Mouse (Mus musculus) thymus, postnatal 10 days (tissue): ENCODE measurements around the gene Usp7.

ENCODE experiments used
- DNase-seq, 2 experiments: peaks; one replicate each; pipeline ENCODE4 v3.0.0; 2021; ENCODE audit warnings: low spot score in 2 of 2

Usp7 gene

DNA sequence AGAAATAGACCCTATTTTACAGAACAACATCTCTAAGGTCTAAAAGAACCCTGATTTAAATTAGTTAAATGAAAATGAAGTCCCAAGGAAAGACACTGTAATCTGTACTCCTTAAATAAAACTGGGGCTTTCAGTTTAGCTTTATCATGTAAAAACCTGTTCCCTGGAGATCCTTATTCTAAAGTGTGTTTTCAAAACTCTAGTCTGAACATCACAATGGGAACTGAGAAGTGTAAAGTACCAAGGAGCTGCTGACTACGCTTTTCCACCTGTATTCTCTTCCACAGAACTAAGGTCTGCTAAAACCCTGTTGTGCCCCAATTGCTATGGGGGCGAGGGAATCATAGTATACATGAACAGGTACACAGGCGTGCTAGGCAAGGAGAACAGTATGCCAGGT, 68.1 kb downstream of the Usp7 start:
- no peak for DNase-seq

DNA sequence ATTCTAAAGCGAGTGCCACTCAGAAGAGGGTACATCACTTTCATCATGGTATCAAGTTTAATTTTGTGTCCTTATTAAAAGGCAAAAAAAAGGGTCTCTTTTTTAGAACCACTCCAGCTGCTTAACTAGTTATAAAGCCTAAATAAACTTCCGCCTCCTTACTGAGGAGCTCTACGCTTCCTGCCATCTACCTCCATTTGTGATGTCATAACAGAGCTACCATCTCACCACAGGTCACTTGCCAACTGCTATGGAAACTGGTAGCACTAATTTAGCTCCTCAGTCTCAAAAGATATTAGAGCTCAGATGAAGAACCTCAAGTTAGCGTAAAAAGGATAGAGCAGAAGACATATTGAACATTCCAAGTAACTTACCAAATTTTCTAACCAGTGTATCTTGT, 71.7 kb downstream of the Usp7 start:
- DNase-seq = no peak

DNA sequence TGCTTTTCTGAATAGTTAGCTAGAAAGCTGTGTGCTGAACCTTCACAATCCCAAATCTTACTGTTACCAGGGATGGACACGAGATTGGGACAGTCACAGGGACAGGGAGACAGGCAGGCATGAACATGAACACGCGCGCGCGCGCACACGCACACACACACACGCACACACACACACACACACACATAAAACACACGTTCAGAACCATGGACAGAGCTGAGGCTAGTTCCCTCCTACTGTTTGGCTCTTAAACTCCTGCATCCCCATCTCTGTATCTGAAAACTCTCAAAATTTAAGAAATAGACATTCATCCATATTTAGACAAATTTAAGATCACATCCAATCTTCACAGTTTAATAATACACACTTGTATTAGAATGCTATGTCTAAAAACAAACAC, 74.4 kb downstream of the Usp7 start:
- no peak for DNase-seq

DNA sequence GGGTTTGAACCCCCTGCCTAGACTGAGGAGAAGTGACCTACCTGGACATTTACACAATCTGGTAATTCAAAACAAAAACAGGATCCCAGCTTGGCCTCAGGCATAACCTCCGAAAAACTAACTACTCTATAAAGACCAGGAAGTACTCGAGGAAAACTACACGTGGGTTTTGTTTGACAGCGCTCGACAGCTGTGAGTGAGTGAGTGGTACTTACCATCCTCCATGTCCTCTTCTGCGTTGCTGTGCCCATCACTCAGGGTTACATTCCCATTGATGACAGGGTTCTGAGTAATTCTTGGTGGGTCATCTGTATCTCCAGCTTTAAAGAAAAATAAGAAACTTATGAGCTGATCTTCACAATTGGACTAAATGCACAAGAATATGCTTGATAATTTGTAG, 75.8 kb downstream of the Usp7 start:
- DNase-seq = no peak

DNA sequence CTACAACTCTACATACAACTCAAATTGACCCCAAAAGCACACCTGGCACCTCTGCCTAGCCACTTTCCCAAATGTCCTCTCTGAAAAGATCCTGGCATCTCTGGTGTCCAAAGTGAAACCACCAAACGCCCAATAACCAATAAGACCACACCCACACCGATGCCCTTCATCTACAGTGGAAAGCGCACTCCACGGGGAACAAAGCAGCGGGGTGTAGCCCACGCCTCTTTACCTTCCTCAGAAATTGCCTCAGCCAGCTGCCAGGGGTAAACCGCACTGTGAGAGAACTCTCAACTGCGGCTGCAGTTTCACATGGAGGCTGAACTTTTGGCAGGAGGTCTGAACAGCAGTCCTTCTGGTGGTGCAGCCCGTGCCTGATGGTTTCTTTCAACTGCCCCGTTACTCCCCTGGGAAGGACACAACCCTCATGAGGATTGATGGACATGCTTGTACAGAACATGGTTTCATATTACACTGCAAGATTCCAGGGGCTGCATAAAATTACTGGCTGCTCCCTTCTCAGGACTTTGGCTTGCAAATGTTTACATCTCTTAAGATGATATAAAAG, 76.5 kb downstream of the Usp7 start:
- no peak for DNase-seq

GRCm38 (mm10) chr16:8714851-8715250, 77.3 kb downstream of the Usp7 start:
- DNase-seq = no peak

DNA sequence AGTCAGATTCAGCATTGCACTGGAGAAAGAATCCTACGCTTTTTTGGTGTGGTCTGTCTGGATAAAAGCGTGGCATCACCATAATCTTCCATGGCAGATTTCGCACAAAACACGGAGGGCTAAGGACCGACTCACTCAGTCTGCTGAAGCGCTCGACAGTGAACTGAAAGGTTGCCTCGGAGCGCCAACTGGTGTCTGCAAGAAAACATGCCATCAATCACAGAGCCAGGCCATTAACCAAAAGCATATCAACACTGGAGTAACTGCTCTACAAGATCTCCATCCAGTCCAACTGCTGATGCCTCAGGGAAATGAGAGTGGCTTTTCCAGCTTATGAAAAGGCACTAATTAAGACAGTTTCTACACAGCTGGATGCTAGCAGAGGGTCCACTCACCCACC, 80.1 kb downstream of the Usp7 start:
- DNase-seq = no peak

GRCm38 (mm10) chr16:8700586-8700985, 91.5 kb downstream of the Usp7 start:
- no peak for DNase-seq

GRCm38 (mm10) chr16:8699556-8699955, 92.6 kb downstream of the Usp7 start:
- no peak for DNase-seq

- DNase-seq = no peak
Observed at GRCm38 (mm10) chr16:8691206-8691605, 100.9 kb downstream of the Usp7 start.

DNA sequence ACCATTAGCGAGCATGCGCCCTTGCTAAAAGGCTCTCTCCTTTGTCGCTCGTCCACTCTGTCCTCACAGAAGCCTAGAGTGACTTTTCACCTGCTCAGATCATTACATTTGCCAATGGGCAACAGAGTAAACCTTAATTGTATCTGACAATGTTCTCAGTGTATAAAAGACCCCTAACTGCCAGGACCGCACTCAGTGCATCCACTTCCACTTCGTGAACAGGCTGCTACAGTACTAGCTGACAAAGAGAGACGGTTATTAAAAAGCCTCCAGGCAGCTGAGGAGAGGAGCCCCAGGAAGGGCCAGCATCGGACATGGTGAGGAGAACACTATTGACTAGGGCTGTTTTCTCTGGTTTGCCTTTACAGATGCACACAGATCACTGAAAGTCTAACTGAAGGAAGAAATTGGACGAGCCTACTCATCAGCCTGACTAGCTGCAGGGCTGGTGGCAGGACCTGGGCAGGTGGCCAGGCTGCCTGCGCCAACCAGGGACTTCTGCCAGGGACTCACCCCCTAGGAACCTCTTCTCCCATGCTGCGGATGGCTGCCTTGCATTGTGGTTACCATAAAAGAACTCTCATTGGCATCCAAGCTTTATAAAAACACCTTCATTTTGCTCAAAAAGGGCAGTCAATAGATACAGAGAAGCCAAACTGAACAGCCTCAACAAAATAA, 102.0 kb downstream of the Usp7 start:
- DNase-seq = no peak

- no peak for DNase-seq
Observed at GRCm38 (mm10) chr16:8687559-8688112, 104.5 kb downstream of the Usp7 start.

DNA sequence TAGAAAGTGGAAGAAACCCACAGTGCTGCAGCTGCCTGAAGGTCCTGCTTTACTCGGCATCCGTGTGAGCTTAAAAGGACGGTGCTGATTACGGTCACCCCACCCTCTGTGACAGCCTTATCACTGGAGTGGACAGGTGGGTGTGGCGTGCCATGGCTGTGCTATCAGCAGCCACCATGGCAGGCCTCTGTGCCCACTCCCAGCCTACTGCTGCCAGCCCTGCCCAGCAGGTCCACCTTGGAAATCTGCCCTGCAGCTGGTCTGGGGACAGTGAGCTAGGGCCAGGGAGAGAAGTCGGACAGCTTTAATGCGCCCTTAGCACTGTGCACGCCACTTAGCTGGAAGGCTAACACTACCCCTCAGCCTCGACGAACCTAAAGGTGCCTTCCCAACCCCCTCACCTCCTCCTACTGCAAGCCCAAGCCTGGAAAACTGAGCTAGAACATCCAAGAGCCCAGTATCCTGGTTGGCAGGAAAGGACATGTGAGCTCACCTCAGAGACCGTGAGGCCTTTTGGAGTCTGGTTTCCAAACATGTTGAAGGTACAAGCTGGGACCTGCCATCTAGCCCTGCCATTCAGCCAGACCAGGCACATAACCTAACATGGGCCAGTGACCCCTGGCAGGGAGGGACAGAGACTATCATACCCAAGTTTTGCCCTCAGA, 105.1 kb downstream of the Usp7 start:
- DNase-seq = no peak

DNA sequence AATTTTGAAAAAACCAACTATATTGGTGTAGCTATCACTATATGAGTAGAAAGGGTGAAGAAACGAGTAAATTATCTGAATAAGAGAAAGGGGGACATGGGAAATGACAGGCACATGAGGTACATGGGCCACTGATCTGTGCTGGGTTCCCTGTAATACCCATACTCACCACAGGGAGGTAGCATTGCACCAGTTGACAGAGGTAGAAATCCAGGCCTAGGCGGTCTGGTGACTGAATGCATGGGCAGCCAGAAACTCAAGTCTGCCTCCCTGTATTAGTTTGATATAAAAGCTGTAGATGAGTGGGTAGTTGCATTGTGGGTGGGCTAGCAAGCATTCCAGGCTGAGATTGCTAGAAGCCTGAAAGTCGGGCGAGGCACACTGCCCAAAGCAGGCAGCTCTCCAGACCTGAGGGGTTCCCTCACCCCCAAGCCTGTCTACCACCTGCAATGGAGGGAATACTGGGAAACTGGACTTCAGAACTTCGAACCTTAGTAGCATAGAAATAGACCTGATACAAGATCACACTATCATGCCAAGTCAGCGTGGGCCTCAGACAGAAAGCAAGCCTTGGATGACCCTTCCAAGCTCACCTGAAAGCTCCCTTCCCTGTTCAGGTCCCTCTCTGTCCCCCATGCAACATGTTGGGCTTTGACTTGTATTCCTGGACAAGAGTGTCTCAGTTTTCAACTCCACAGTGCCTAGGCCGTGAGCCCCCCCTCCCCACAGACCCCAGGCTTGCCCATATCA, 105.8 kb downstream of the Usp7 start:
- DNase-seq = peak; percentile 60 to 80

DNA sequence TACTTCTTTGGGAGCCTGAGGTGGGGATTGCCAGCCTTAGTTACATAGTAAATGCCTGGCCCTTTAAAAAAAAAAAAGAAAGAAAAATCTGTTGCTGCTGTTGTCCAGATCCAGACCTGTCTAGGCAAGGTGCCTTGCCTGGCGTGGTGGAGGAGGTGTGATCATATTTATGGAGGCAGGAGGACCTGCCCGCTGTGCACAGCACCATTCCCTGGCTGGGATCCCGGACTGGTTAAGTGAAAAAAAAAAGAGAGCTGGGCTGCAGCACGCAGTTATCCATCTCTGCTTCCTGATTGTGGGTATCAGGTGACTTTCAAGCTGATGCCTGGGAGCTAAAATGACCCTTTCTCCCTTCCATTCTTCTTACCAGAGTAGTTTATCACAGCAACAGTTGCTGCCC, 107.0 kb downstream of the Usp7 start:
- DNase-seq = no peak

DNA sequence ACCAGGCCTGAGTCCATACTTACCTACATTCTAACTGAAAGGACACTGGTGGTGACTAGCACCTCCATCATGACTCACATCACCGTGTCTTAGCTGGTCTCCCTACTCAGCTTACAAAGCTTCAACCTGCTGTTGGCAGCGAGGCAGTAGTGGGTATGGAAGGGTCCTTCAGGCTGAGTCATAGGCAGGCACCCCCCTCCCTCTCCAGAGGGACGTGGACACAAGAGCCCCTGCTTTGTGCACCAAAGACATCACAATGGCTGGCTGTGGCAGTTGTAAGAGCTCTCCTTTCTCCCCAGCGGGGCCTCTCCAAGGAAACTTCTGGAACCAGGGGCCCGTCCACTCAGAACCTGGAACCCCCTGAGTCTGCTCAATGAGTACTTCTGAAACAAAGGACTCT, 111.6 kb downstream of the Usp7 start, which contains the start of gene Gm5767:
TSS of gene Gm5767 (plus strand) at position 301 of the 400 bp plus-strand sequence.
- no peak for DNase-seq

DNA sequence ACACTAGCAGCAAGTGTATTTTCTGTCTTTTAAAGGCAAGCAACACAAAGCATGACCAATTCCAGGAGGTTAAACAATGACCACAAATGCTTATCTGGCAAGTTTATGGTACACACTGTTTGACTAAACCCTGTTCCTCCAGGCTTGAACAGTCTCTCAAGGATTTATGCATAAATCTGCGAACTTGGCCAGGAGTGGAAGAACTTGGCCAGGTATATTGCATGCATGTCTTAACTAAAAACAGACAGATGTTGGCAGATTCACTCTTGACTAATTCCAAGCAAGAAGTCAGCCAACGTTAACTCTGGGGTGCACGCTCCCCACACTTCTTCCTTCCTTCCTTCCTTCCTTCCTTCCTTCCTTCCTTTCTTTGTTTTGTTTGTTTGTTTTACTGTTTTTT, 112.3 kb downstream of the Usp7 start:
- DNase-seq = no peak

DNA sequence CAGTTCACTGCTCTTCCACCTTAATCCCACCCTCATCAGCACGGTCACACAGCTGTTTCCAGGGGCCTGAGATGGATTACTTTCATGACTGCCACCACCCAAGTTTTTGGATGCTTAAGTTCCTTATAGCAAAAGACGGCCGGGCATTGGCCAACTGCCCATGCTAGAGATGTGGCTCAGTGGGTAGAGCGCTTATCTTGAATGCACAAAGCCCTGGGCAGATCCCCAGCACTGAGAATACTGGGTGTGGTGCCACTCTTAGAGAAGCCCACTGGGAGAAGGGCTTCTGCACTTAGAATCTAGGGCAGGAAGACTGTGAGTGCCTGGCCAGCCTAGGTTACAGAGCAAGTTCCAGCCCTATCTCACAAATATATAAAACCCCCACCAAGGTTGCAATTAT, 113.4 kb downstream of the Usp7 start:
- no peak for DNase-seq

GRCm38 (mm10) chr16:8678035-8678434, 114.1 kb downstream of the Usp7 start:
- DNase-seq = no peak

- DNase-seq = peak in 1 of 2 experiments; percentile 63
Observed at GRCm38 (mm10) chr16:8676800-8677199, 115.3 kb downstream of the Usp7 start.

DNA sequence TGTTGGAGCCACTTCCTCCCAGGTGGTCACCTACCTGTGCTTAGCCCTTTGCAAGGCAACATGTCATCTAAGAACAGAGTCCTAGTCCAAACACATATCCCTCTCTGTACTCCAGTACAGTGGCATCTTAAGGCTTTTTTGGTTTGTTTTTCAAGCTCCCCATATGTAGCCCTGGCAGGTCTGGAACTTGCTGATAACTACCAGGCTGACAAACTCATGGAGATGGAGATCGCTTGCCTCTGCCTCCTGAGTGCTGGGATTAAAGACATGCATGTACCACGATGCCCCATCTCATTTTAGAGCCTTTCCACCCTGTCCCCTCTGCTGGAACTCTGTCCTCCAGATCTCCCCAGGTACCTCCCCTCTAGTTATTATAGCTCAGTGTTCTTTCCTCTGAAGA, 115.9 kb downstream of the Usp7 start:
- DNase-seq = no peak

- no peak for DNase-seq
Observed at GRCm38 (mm10) chr16:8675559-8675958, 116.5 kb downstream of the Usp7 start.
